Mouse (Mus musculus): ENCODE data around the gene Klhl31. TPM values are rescaled to one million over a fixed set of nuclear protein-coding genes. Genes with fewer than 3 reads are reported as not detected.

Gene Klhl31
- polyA plus RNA-seq, 1 experiment, result 0.43 TPM

GRCm38 (mm10) chr9:77617751-77618150, 18.5 kb upstream of the Klhl31 start:
- Histone ChIP-seq H3K27me3 (ENCODE audit: control insufficient read depth, insufficient read depth, insufficient read length) (no peaks in the 10 kb centered on the region), H3K4me3 (ENCODE audit: insufficient read depth, poor library complexity, severe bottlenecking) (no peak overlapping the region), H3K79me3 (ENCODE audit: low read depth) (no peaks in the 10 kb centered on the region), H3K36me3 (ENCODE audit: control insufficient read depth, insufficient read depth) (no peaks in the 10 kb centered on the region), H3ac (ENCODE audit: control insufficient read depth, insufficient read length, low read depth) (no peak overlapping the region), H3K79me2 (ENCODE audit: control insufficient read depth, insufficient read depth) (no peaks in the 10 kb centered on the region)
- TF ChIP-seq MYOD1 (IDR thresholded peaks at IDR 0.05; ENCODE audit: control insufficient read depth, insufficient read length, low read depth), result no peak
- TF ChIP-seq CTCF (IDR thresholded peaks at IDR 0.05; ENCODE audit: control insufficient read depth, insufficient read depth, insufficient read length), result no peak
- no peak for TF ChIP-seq MAX (IDR thresholded peaks at IDR 0.05)
- no peak for TF ChIP-seq CEBPB (IDR thresholded peaks at IDR 0.05; ENCODE audit: low read depth)
- TF ChIP-seq MYOG (IDR thresholded peaks at IDR 0.05; ENCODE audit: control insufficient read depth, extremely low read depth, insufficient read length), result no peak
- no peak for TF ChIP-seq FOSL1 (IDR thresholded peaks at IDR 0.05; ENCODE audit: insufficient read depth, low read length, poor library complexity, severe bottlenecking)
- TF ChIP-seq USF1 (IDR thresholded peaks at IDR 0.05; ENCODE audit: low read depth), result no peak

- H3K4me3 ChIP-seq (ENCODE audit: insufficient read depth, poor library complexity, severe bottlenecking), result no peak overlapping the region
- TF ChIP-seq MYOD1 (IDR thresholded peaks at IDR 0.05; ENCODE audit: control insufficient read depth, insufficient read length, low read depth) (no peak), CEBPB (IDR thresholded peaks at IDR 0.05; ENCODE audit: low read depth) (no peak), CTCF (IDR thresholded peaks at IDR 0.05; ENCODE audit: control insufficient read depth, insufficient read depth, insufficient read length) (no peak), USF1 (IDR thresholded peaks at IDR 0.05; ENCODE audit: low read depth) (no peak), MAX (IDR thresholded peaks at IDR 0.05) (no peak)
- H3K27me3 ChIP-seq (ENCODE audit: control insufficient read depth, insufficient read depth, insufficient read length), result no peaks in the 10 kb centered on the region
- no peak overlapping the region for H3ac ChIP-seq (ENCODE audit: control insufficient read depth, insufficient read length, low read depth)
- no peaks in the 10 kb centered on the region for H3K79me2 ChIP-seq (ENCODE audit: control insufficient read depth, insufficient read depth)
- H3K36me3 ChIP-seq (ENCODE audit: control insufficient read depth, insufficient read depth), result no peaks in the 10 kb centered on the region
- no peaks in the 10 kb centered on the region for H3K79me3 ChIP-seq (ENCODE audit: low read depth)
Measured at GRCm38 (mm10) chr9:77618392-77618791, 17.9 kb upstream of the Klhl31 start.

- H3K79me3 ChIP-seq (ENCODE audit: low read depth), result no peaks in the 10 kb centered on the region
- no peaks in the 10 kb centered on the region for H3K27me3 ChIP-seq (ENCODE audit: control insufficient read depth, insufficient read depth, insufficient read length)
- H3ac ChIP-seq (ENCODE audit: control insufficient read depth, insufficient read length, low read depth), result no peak overlapping the region
- H3K79me2 ChIP-seq (ENCODE audit: control insufficient read depth, insufficient read depth), result no peaks in the 10 kb centered on the region
- H3K4me3 ChIP-seq (ENCODE audit: insufficient read depth, poor library complexity, severe bottlenecking), result no peak overlapping the region
- no peak for TF ChIP-seq USF1 (IDR thresholded peaks at IDR 0.05; ENCODE audit: low read depth)
- TF ChIP-seq CTCF (IDR thresholded peaks at IDR 0.05; ENCODE audit: control insufficient read depth, insufficient read depth, insufficient read length), result no peak
- TF ChIP-seq MYOG (IDR thresholded peaks at IDR 0.05; ENCODE audit: control insufficient read depth, extremely low read depth, insufficient read length), result no peak
- no peak for TF ChIP-seq CEBPB (IDR thresholded peaks at IDR 0.05; ENCODE audit: low read depth)
- TF ChIP-seq MYOD1 (IDR thresholded peaks at IDR 0.05; ENCODE audit: control insufficient read depth, insufficient read length, low read depth), result no peak
- TF ChIP-seq MAX (IDR thresholded peaks at IDR 0.05), result no peak
- no peak for TF ChIP-seq FOSL1 (IDR thresholded peaks at IDR 0.05; ENCODE audit: insufficient read depth, low read length, poor library complexity, severe bottlenecking)
- no peaks in the 10 kb centered on the region for H3K36me3 ChIP-seq (ENCODE audit: control insufficient read depth, insufficient read depth)
Measured at GRCm38 (mm10) chr9:77620077-77620476, 16.2 kb upstream of the Klhl31 start.

- Histone ChIP-seq H3K27me3 (ENCODE audit: control insufficient read depth, insufficient read depth, insufficient read length) (no peaks in the 10 kb centered on the region), H3ac (ENCODE audit: control insufficient read depth, insufficient read length, low read depth) (no peak overlapping the region), H3K36me3 (ENCODE audit: control insufficient read depth, insufficient read depth) (no peaks in the 10 kb centered on the region), H3K79me3 (ENCODE audit: low read depth) (no peaks in the 10 kb centered on the region), H3K79me2 (ENCODE audit: control insufficient read depth, insufficient read depth) (no peaks in the 10 kb centered on the region), H3K4me3 (ENCODE audit: insufficient read depth, poor library complexity, severe bottlenecking) (no peak overlapping the region)
- TF ChIP-seq MAX (IDR thresholded peaks at IDR 0.05), result no peak
Measured at GRCm38 (mm10) chr9:77620482-77620881, 15.8 kb upstream of the Klhl31 start.

- no peak overlapping the region for H3K4me3 ChIP-seq (ENCODE audit: insufficient read depth, poor library complexity, severe bottlenecking)
- no peaks in the 10 kb centered on the region for H3K79me3 ChIP-seq (ENCODE audit: low read depth)
- H3ac ChIP-seq (ENCODE audit: control insufficient read depth, insufficient read length, low read depth), result no peak overlapping the region
- H3K27me3 ChIP-seq (ENCODE audit: control insufficient read depth, insufficient read depth, insufficient read length), result no peaks in the 10 kb centered on the region
- no peaks in the 10 kb centered on the region for H3K79me2 ChIP-seq (ENCODE audit: control insufficient read depth, insufficient read depth)
- TF ChIP-seq MYOG (IDR thresholded peaks at IDR 0.05; ENCODE audit: control insufficient read depth, extremely low read depth, insufficient read length), result no peak
- no peak for TF ChIP-seq USF1 (IDR thresholded peaks at IDR 0.05; ENCODE audit: low read depth)
- no peak for TF ChIP-seq CEBPB (IDR thresholded peaks at IDR 0.05; ENCODE audit: low read depth)
- TF ChIP-seq FOSL1 (IDR thresholded peaks at IDR 0.05; ENCODE audit: insufficient read depth, low read length, poor library complexity, severe bottlenecking), result no peak
- TF ChIP-seq CTCF (IDR thresholded peaks at IDR 0.05; ENCODE audit: control insufficient read depth, insufficient read depth, insufficient read length), result no peak
- no peak for TF ChIP-seq MYOD1 (IDR thresholded peaks at IDR 0.05; ENCODE audit: control insufficient read depth, insufficient read length, low read depth)
- TF ChIP-seq MAX (IDR thresholded peaks at IDR 0.05), result no peak
- no peaks in the 10 kb centered on the region for H3K36me3 ChIP-seq (ENCODE audit: control insufficient read depth, insufficient read depth)
Measured at GRCm38 (mm10) chr9:77622874-77623273, 13.4 kb upstream of the Klhl31 start.

GRCm38 (mm10) chr9:77623318-77624050, 12.8 kb upstream of the Klhl31 start:
- TF ChIP-seq MAX (IDR thresholded peaks at IDR 0.05) (no peak), USF1 (IDR thresholded peaks at IDR 0.05; ENCODE audit: low read depth) (no peak), CTCF (IDR thresholded peaks at IDR 0.05; ENCODE audit: control insufficient read depth, insufficient read depth, insufficient read length) (no peak), CEBPB (IDR thresholded peaks at IDR 0.05; ENCODE audit: low read depth) (no peak), FOSL1 (IDR thresholded peaks at IDR 0.05; ENCODE audit: insufficient read depth, low read length, poor library complexity, severe bottlenecking) (no peak), MYOD1 (IDR thresholded peaks at IDR 0.05; ENCODE audit: control insufficient read depth, insufficient read length, low read depth) (no peak), MYOG (IDR thresholded peaks at IDR 0.05; ENCODE audit: control insufficient read depth, extremely low read depth, insufficient read length) (no peak)
- no peaks in the 10 kb centered on the region for H3K27me3 ChIP-seq (ENCODE audit: control insufficient read depth, insufficient read depth, insufficient read length)
- no peak overlapping the region for H3ac ChIP-seq (ENCODE audit: control insufficient read depth, insufficient read length, low read depth)
- no peak overlapping the region for H3K4me3 ChIP-seq (ENCODE audit: insufficient read depth, poor library complexity, severe bottlenecking)
- H3K36me3 ChIP-seq (ENCODE audit: control insufficient read depth, insufficient read depth), result no peaks in the 10 kb centered on the region
- H3K79me2 ChIP-seq (ENCODE audit: control insufficient read depth, insufficient read depth), result no peaks in the 10 kb centered on the region
- no peaks in the 10 kb centered on the region for H3K79me3 ChIP-seq (ENCODE audit: low read depth)
